12 mouse cellular contexts compared by ENCODE assay signal in the genomic region with DNA sequence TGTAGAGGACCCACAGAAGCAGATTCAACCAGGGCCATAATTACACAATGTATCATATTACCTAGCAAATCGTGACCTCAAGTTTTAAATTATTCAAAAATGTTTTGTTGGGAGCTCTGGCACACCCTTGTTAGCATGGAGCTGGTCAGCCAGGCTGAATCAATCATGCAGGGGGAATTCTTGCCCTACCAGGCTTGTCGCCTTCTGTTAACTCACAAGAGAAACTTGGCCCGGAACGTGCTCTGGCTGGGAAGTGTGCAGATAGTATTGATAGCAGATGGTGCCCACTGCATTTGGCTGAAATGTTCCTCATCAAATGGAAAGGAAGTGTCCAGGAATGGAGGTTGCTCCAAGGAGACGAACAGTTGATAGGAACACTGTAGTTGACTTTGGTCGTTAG.
DNase-seq lines count a peak whose midpoint lies in the region; ATAC-seq and TF ChIP-seq lines count a peak whose summit lies in the region.
"Had no signal": no experiment of that assay in that cellular context is flagged by ENCODE, and none has a peak within 500 bp of the region (broad histone marks: within the 10 kb centered on the region; RNA-seq: fewer than 3 reads in every experiment).

No protein-coding gene starts in this region.

- H3K27ac ChIP-seq in forebrain, embryonic 14.5 days (ENCODE audit: low read depth, low read length): no peak overlapping the region
- H3K27ac ChIP-seq in forebrain, embryonic 11.5 days (ENCODE audit: low read depth, low read length): no peak overlapping the region
- H3K27ac ChIP-seq in lung, embryonic 14.5 days (ENCODE audit: low read depth): no peak overlapping the region
- no peak overlapping the region for H3K27ac ChIP-seq in lung, postnatal 0 days (ENCODE audit: low read length)
- H3K27ac ChIP-seq in embryonic facial prominence, embryonic 14.5 days (replicated peaks; ENCODE audit: low read depth, low read length): no peak overlapping the region
- peak overlapping the region; percentile 3; the same call in 1 of the 2 replicates for H3K27ac ChIP-seq in limb, embryonic 12.5 days
- H3K27ac ChIP-seq: liver, embryonic 12.5 days had no signal

- no peaks in the 10 kb centered on the region for H3K36me3 ChIP-seq in forebrain, embryonic 14.5 days (ENCODE audit: control insufficient read depth, insufficient read depth, low read length)
- no peaks in the 10 kb centered on the region for H3K36me3 ChIP-seq in forebrain, embryonic 11.5 days (ENCODE audit: control insufficient read depth, insufficient read depth, low read length)
- H3K36me3 ChIP-seq in lung, embryonic 14.5 days (ENCODE audit: insufficient read depth): no peaks in the 10 kb centered on the region
- H3K36me3 ChIP-seq in lung, postnatal 0 days (ENCODE audit: insufficient read depth, low read length): no peaks in the 10 kb centered on the region
- no peaks in the 10 kb centered on the region for H3K36me3 ChIP-seq in embryonic facial prominence, embryonic 14.5 days (ENCODE audit: control insufficient read depth, insufficient read depth, low read length)
- H3K36me3 ChIP-seq in limb, embryonic 12.5 days: no peaks in the 10 kb centered on the region
- H3K36me3 ChIP-seq: liver, embryonic 12.5 days had no signal

- H3K4me2 ChIP-seq in forebrain, embryonic 14.5 days (ENCODE audit: low read length): no peak overlapping the region
- H3K4me2 ChIP-seq in forebrain, embryonic 11.5 days (ENCODE audit: low read depth, low read length, severe bottlenecking): no peak overlapping the region
- no peak overlapping the region for H3K4me2 ChIP-seq in lung, embryonic 14.5 days
- H3K4me2 ChIP-seq in lung, postnatal 0 days (replicated peaks; ENCODE audit: low read depth, low read length): no peak overlapping the region
- no peak overlapping the region for H3K4me2 ChIP-seq in embryonic facial prominence, embryonic 14.5 days (ENCODE audit: low read depth, low read length)
- no peak overlapping the region for H3K4me2 ChIP-seq in limb, embryonic 12.5 days
- H3K4me2 ChIP-seq: liver, embryonic 12.5 days had no signal

- DNase-seq in forebrain, embryonic 14.5 days (ENCODE audit: low spot score): peak; percentile 63
- DNase-seq in forebrain, embryonic 11.5 days (ENCODE audit: low spot score): no peak
- peak; percentile 35 for DNase-seq in lung, embryonic 14.5 days
- no peak for DNase-seq in lung, postnatal 0 days (ENCODE audit: low spot score)
- peak; percentile 74 for DNase-seq in embryonic facial prominence, embryonic 14.5 days (ENCODE audit: low spot score)
- DNase-seq in frontal cortex, postnatal 10 days (ENCODE audit: low spot score in 2 of 2): no peak
- DNase-seq in urinary bladder, postnatal 10 days (ENCODE audit: low spot score): no peak
- DNase-seq: gastrocnemius, postnatal 10 days had no signal

- peaks cover 13% of the 10 kb centered on the region for H3K4me1 ChIP-seq in forebrain, embryonic 14.5 days (ENCODE audit: control insufficient read depth, insufficient read depth, low read length)
- 0 out of 2 replicates have a peak, but pooled peaks cover 4% of the 10 kb centered on the region for H3K4me1 ChIP-seq in forebrain, embryonic 11.5 days (replicated peaks; ENCODE audit: control insufficient read depth, insufficient read depth, low read length)
- H3K4me1 ChIP-seq in lung, embryonic 14.5 days (ENCODE audit: insufficient read depth): no peaks in the 10 kb centered on the region
- H3K4me1 ChIP-seq in lung, postnatal 0 days (ENCODE audit: insufficient read depth, low read depth, low read length): no peaks in the 10 kb centered on the region
- H3K4me1 ChIP-seq in embryonic facial prominence, embryonic 14.5 days (ENCODE audit: control insufficient read depth, insufficient read depth, low read length): peaks cover 17% of the 10 kb centered on the region; the same call in 1 of the 2 replicates
- H3K4me1 ChIP-seq in limb, embryonic 12.5 days (replicated peaks): peaks cover 5% of the 10 kb centered on the region; the same call in 1 of the 2 replicates
- H3K4me1 ChIP-seq: liver, embryonic 12.5 days had no signal

- H3K27me3 ChIP-seq in forebrain, embryonic 14.5 days (replicated peaks; ENCODE audit: control insufficient read depth, insufficient read depth, low read length): no peaks in the 10 kb centered on the region
- H3K27me3 ChIP-seq in forebrain, embryonic 11.5 days (ENCODE audit: control insufficient read depth, insufficient read depth, low read length): no peaks in the 10 kb centered on the region
- no peaks in the 10 kb centered on the region for H3K27me3 ChIP-seq in lung, embryonic 14.5 days (ENCODE audit: insufficient read depth, low read length)
- H3K27me3 ChIP-seq in lung, postnatal 0 days (replicated peaks; ENCODE audit: insufficient read depth, low read length): no peaks in the 10 kb centered on the region
- H3K27me3 ChIP-seq in embryonic facial prominence, embryonic 14.5 days (replicated peaks; ENCODE audit: control insufficient read depth, insufficient read depth, low read length): no peaks in the 10 kb centered on the region
- H3K27me3 ChIP-seq in limb, embryonic 12.5 days: no peaks in the 10 kb centered on the region
- H3K27me3 ChIP-seq: CH12.LX; liver, embryonic 12.5 days had no signal

- H3K9me3 ChIP-seq in forebrain, embryonic 14.5 days (replicated peaks; ENCODE audit: control insufficient read depth, low read length): no peaks in the 10 kb centered on the region
- no peaks in the 10 kb centered on the region for H3K9me3 ChIP-seq in forebrain, embryonic 11.5 days (ENCODE audit: control insufficient read depth, low read length)
- no peaks in the 10 kb centered on the region for H3K9me3 ChIP-seq in lung, embryonic 14.5 days (ENCODE audit: low read depth, low read length)
- H3K9me3 ChIP-seq in lung, postnatal 0 days (ENCODE audit: low read length): no peaks in the 10 kb centered on the region
- no peaks in the 10 kb centered on the region for H3K9me3 ChIP-seq in embryonic facial prominence, embryonic 14.5 days (ENCODE audit: control insufficient read depth, low read length)
- H3K9me3 ChIP-seq in limb, embryonic 12.5 days: no peaks in the 10 kb centered on the region
- H3K9me3 ChIP-seq: liver, embryonic 12.5 days had no signal

- no peak overlapping the region for H3K9ac ChIP-seq in forebrain, embryonic 14.5 days (ENCODE audit: low read length)
- H3K9ac ChIP-seq in forebrain, embryonic 11.5 days (ENCODE audit: low read length): no peak overlapping the region
- no peak overlapping the region for H3K9ac ChIP-seq in lung, embryonic 14.5 days
- no peak overlapping the region for H3K9ac ChIP-seq in lung, postnatal 0 days (replicated peaks; ENCODE audit: low read depth)
- H3K9ac ChIP-seq in embryonic facial prominence, embryonic 14.5 days (ENCODE audit: low read depth, low read length): no peak overlapping the region
- H3K9ac ChIP-seq in limb, embryonic 12.5 days (replicated peaks): no peak overlapping the region
- H3K9ac ChIP-seq: liver, embryonic 12.5 days had no signal

- no peak for TF ChIP-seq EP300 in lung, postnatal 0 days (IDR thresholded peaks at IDR 0.05)

- TF ChIP-seq CTCF in lung, embryonic 14.5 days (IDR thresholded peaks at IDR 0.05; ENCODE audit: low read depth): no peak
- TF ChIP-seq CTCF in lung, postnatal 0 days (IDR thresholded peaks at IDR 0.05): no peak

- peak; percentile 66; the same call in 1 of the 2 replicates for ATAC-seq in forebrain, embryonic 14.5 days
- no peak for ATAC-seq in forebrain, embryonic 11.5 days (replicated peaks; ENCODE audit: low FRiP score)
- no peak for ATAC-seq in lung, embryonic 14.5 days (ENCODE audit: insufficient read depth)
- no peak; the same call in 1 of the 2 replicates for ATAC-seq in lung, postnatal 0 days
- ATAC-seq in embryonic facial prominence, embryonic 14.5 days (ENCODE audit: low read depth): peak; percentile 30; the same call in 1 of the 2 replicates
- no peak for ATAC-seq in limb, embryonic 12.5 days (ENCODE audit: insufficient number of reproducible peaks, insufficient read depth, low FRiP score, low TSS enrichment, low read depth)
- ATAC-seq: intestine, postnatal 0 days; liver, embryonic 12.5 days had no signal

- WGBS in forebrain, embryonic 14.5 days: 50% methylated on average over 6 of the region's 6 CpGs
- 78% methylated on average over 6 of the region's 6 CpGs for WGBS in forebrain, embryonic 11.5 days
- 51% methylated on average over 6 of the region's 6 CpGs for WGBS in lung, embryonic 14.5 days
- WGBS in lung, postnatal 0 days: 53% methylated on average over 6 of the region's 6 CpGs
- 51% methylated on average over 6 of the region's 6 CpGs for WGBS in embryonic facial prominence, embryonic 14.5 days
- 36% methylated on average over 6 of the region's 6 CpGs for WGBS in limb, embryonic 12.5 days

- no peak overlapping the region for H3K4me3 ChIP-seq in forebrain, embryonic 14.5 days (ENCODE audit: low read depth, low read length)
- H3K4me3 ChIP-seq in forebrain, embryonic 11.5 days (ENCODE audit: low read depth, low read length): no peak overlapping the region
- no peak overlapping the region for H3K4me3 ChIP-seq in lung, embryonic 14.5 days (ENCODE audit: low read depth, low read length)
- no peak overlapping the region for H3K4me3 ChIP-seq in lung, postnatal 0 days (ENCODE audit: low read depth, low read length)
- H3K4me3 ChIP-seq in embryonic facial prominence, embryonic 14.5 days (ENCODE audit: low read depth, low read length): no peak overlapping the region
- no peak overlapping the region for H3K4me3 ChIP-seq in limb, embryonic 12.5 days (replicated peaks)
- H3K4me3 ChIP-seq: liver, embryonic 12.5 days had no signal

Comparison
In these comparisons a context has a peak if more than half of its experiments do, and no peak if none do; other contexts are left out.
1. ATAC-seq: peak in forebrain, embryonic 14.5 days (single experiment) and embryonic facial prominence, embryonic 14.5 days (single experiment); none in forebrain, embryonic 11.5 days (single experiment), lung, embryonic 14.5 days (single experiment), lung, postnatal 0 days (single experiment) and limb, embryonic 12.5 days (single experiment).
2. DNase-seq: peak in forebrain, embryonic 14.5 days (single experiment), lung, embryonic 14.5 days (single experiment) and embryonic facial prominence, embryonic 14.5 days (single experiment); none in forebrain, embryonic 11.5 days (single experiment), lung, postnatal 0 days (single experiment), frontal cortex, postnatal 10 days (0 of 2) and urinary bladder, postnatal 10 days (single experiment).